Mouse (Mus musculus): ENCODE measurements around the gene Rufy3. TPM values are rescaled to one million over a fixed set of nuclear protein-coding genes. Genes with fewer than 3 reads are reported as not detected.
A peak's percentile ranks its signal among the peaks of the same experiment; 100 is the strongest.

Rufy3 gene
- total RNA-seq, 2 experiments from 2014 or later = 2.9 to 3.7 TPM

GRCm38 (mm10) chr5:88614129-88614528, 49.3 kb downstream of the Rufy3 start:
- ATAC-seq (replicated peaks; ENCODE audit: low FRiP score, poor library complexity, severe bottlenecking) = no peak

- ATAC-seq (replicated peaks; ENCODE audit: low FRiP score, poor library complexity, severe bottlenecking) = no peak
These were observed 52.1 kb downstream of the Rufy3 start for GRCm38 (mm10) chr5:88616988-88617387.

GRCm38 (mm10) chr5:88627545-88627944, 62.7 kb downstream of the Rufy3 start:
- peak; percentile 99 for ATAC-seq (replicated peaks; ENCODE audit: low FRiP score, poor library complexity, severe bottlenecking)

- no peak for ATAC-seq (replicated peaks; ENCODE audit: low FRiP score, poor library complexity, severe bottlenecking)
These were observed 64.3 kb downstream of the Rufy3 start for GRCm38 (mm10) chr5:88629125-88629524.

GRCm38 (mm10) chr5:88629987-88630386, 65.1 kb downstream of the Rufy3 start:
- no peak for ATAC-seq (replicated peaks; ENCODE audit: low FRiP score, poor library complexity, severe bottlenecking)

GRCm38 (mm10) chr5:88630883-88631282, 66.0 kb downstream of the Rufy3 start:
- no peak for ATAC-seq (replicated peaks; ENCODE audit: low FRiP score, poor library complexity, severe bottlenecking)

- no peak for ATAC-seq (replicated peaks; ENCODE audit: low FRiP score, poor library complexity, severe bottlenecking)
These were observed 66.7 kb downstream of the Rufy3 start for GRCm38 (mm10) chr5:88631545-88631944.

- ATAC-seq (replicated peaks; ENCODE audit: low FRiP score, poor library complexity, severe bottlenecking) = no peak
These were observed 67.6 kb downstream of the Rufy3 start for GRCm38 (mm10) chr5:88632463-88632862.

GRCm38 (mm10) chr5:88634076-88634475, 69.2 kb downstream of the Rufy3 start:
- no peak for ATAC-seq (replicated peaks; ENCODE audit: low FRiP score, poor library complexity, severe bottlenecking)

GRCm38 (mm10) chr5:88642786-88643185, 77.9 kb downstream of the Rufy3 start:
- ATAC-seq (replicated peaks; ENCODE audit: low FRiP score, poor library complexity, severe bottlenecking) = no peak

GRCm38 (mm10) chr5:88643491-88643890, 78.7 kb downstream of the Rufy3 start:
- no peak for ATAC-seq (replicated peaks; ENCODE audit: low FRiP score, poor library complexity, severe bottlenecking)

- no peak for ATAC-seq (replicated peaks; ENCODE audit: low FRiP score, poor library complexity, severe bottlenecking)
These were observed 80.1 kb downstream of the Rufy3 start for GRCm38 (mm10) chr5:88644901-88645300.

- ATAC-seq (replicated peaks; ENCODE audit: low FRiP score, poor library complexity, severe bottlenecking) = no peak
These were observed 80.6 kb downstream of the Rufy3 start for GRCm38 (mm10) chr5:88645405-88645804.

GRCm38 (mm10) chr5:88649250-88650173, 84.7 kb downstream of the Rufy3 start:
- no peak for ATAC-seq (replicated peaks; ENCODE audit: low FRiP score, poor library complexity, severe bottlenecking)

GRCm38 (mm10) chr5:88652589-88652988, 87.7 kb downstream of the Rufy3 start:
- ATAC-seq (replicated peaks; ENCODE audit: low FRiP score, poor library complexity, severe bottlenecking) = no peak

GRCm38 (mm10) chr5:88657868-88658267, 93.0 kb downstream of the Rufy3 start:
- ATAC-seq (replicated peaks; ENCODE audit: low FRiP score, poor library complexity, severe bottlenecking) = no peak

GRCm38 (mm10) chr5:88663151-88663550, 98.3 kb downstream of the Rufy3 start:
- no peak for ATAC-seq (replicated peaks; ENCODE audit: low FRiP score, poor library complexity, severe bottlenecking)

- no peak for ATAC-seq (replicated peaks; ENCODE audit: low FRiP score, poor library complexity, severe bottlenecking)
These were observed 99.0 kb downstream of the Rufy3 start for GRCm38 (mm10) chr5:88663875-88664274.

- peak; percentile 47 for ATAC-seq (replicated peaks; ENCODE audit: low FRiP score, poor library complexity, severe bottlenecking)
These were observed 110.0 kb downstream of the Rufy3 start for GRCm38 (mm10) chr5:88674703-88675442.

GRCm38 (mm10) chr5:88675443-88676387, 110.9 kb downstream of the Rufy3 start, which contains the start of gene Grsf1:
Gene Grsf1 (minus strand): TSS chr5:88676171.
- peak; percentile 95 for ATAC-seq (replicated peaks; ENCODE audit: low FRiP score, poor library complexity, severe bottlenecking)

All from erythroblast, adult 5-6 weeks (primary cell).